Mouse (Mus musculus): ENCODE results near the gene Vta1. TPM values are rescaled to one million over a fixed set of nuclear protein-coding genes. Genes with fewer than 3 reads are reported as not detected.

Gene Vta1
- polyA plus RNA-seq, 1 experiment from 2014 or later = 196 TPM

DNA sequence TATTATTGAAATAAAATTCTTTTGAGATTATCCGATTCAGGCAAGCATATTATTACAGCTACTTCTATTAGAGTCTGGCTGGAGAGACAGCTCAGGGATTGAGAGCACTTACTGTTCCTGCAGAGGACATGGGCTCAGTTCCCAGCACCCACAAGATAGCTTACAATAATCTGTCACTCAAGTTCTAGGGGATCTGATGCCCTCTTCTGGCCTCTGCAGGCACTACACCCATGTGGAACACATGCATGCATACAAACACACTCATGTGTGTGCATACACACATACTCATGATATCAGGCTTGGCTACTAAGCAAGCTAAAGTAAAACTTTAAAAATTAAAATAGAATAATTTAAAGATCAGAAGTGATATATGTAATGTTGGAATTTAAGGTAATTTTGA, 19.7 kb downstream of the Vta1 start:
- Histone ChIP-seq H3K27me3 (replicated peaks; ENCODE audit: control insufficient read depth, insufficient read depth, low read length) (no peaks in the 10 kb centered on the region), H3K4me2 (ENCODE audit: low read length) (no peak overlapping the region), H3K4me3 (ENCODE audit: low read length) (no peak overlapping the region), H3K27ac (ENCODE audit: low read depth, low read length) (no peak overlapping the region), H3K4me1 (ENCODE audit: control insufficient read depth, insufficient read depth, low read depth, low read length) (no peaks in the 10 kb centered on the region), H3K36me3 (ENCODE audit: control insufficient read depth, insufficient read depth, low read length) (peaks cover 2% of the 10 kb centered on the region), H3K9me3 (ENCODE audit: control insufficient read depth, low read length) (no peaks in the 10 kb centered on the region), H3K9ac (ENCODE audit: low read depth, low read length) (no peak overlapping the region)
- no peak for ATAC-seq
- WGBS = 95% methylated on average over 1 of the region's 1 CpGs

GRCm38 (mm10) chr10:14666147-14666546, 39.2 kb downstream of the Vta1 start:
- Histone ChIP-seq H3K36me3 (ENCODE audit: control insufficient read depth, insufficient read depth, low read length) (peaks cover 21% of the 10 kb centered on the region), H3K27ac (ENCODE audit: low read depth, low read length) (no peak overlapping the region), H3K4me2 (ENCODE audit: low read length) (no peak overlapping the region), H3K4me3 (ENCODE audit: low read length) (no peak overlapping the region), H3K4me1 (ENCODE audit: control insufficient read depth, insufficient read depth, low read depth, low read length) (no peaks in the 10 kb centered on the region), H3K9ac (ENCODE audit: low read depth, low read length) (no peak overlapping the region), H3K9me3 (ENCODE audit: control insufficient read depth, low read length) (no peaks in the 10 kb centered on the region), H3K27me3 (replicated peaks; ENCODE audit: control insufficient read depth, insufficient read depth, low read length) (no peaks in the 10 kb centered on the region)
- WGBS = 98% methylated on average over 2 of the region's 2 CpGs
- no peak for ATAC-seq

DNA sequence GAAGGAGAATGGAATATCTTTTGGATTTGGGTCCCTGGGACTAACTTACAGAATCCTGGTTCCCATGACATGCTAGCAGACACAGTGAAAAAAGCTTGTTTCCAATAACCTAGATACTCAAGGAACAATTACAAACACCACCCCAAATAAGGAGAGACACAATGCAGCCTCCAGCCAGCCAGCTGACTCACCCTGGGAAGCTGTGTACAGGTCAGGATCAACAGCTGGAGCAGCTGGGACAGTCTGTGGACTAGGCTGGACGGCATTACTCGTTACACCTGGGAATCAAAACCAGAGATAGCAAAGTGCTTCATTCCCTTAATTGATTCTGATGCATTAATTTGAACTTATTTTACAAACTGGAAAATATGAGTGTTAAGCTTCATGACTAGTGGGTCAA, 44.5 kb downstream of the Vta1 start:
- H3K4me1 ChIP-seq (ENCODE audit: control insufficient read depth, insufficient read depth, low read depth, low read length) = no peaks in the 10 kb centered on the region
- no peak overlapping the region for H3K27ac ChIP-seq (ENCODE audit: low read depth, low read length)
- 86% methylated on average over 2 of the region's 2 CpGs for WGBS
- H3K27me3 ChIP-seq (replicated peaks; ENCODE audit: control insufficient read depth, insufficient read depth, low read length) = no peaks in the 10 kb centered on the region
- no peak overlapping the region for H3K4me2 ChIP-seq (ENCODE audit: low read length)
- no peak overlapping the region for H3K4me3 ChIP-seq (ENCODE audit: low read length)
- no peaks in the 10 kb centered on the region for H3K9me3 ChIP-seq (ENCODE audit: control insufficient read depth, low read length)
- H3K9ac ChIP-seq (ENCODE audit: low read depth, low read length) = no peak overlapping the region
- no peak for ATAC-seq
- peaks cover 17% of the 10 kb centered on the region for H3K36me3 ChIP-seq (ENCODE audit: control insufficient read depth, insufficient read depth, low read length)

DNA sequence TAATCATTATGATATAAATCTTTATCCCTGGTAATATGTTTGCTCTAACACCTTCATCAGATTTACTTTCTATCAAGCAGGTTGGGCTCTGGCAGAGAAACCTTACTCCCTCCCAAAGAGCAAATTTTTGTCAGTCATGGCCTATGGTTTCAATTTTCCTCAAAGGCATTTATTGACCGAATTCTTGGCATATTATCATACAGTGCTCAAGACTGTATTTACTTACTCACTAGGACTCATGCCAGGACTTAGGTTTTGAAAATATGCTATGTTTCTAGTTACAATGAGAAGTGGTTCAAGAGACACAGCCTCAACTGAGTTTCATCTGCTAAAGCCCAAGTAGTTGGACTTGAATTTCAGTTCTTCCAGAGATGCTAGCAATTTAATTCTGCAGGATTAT, 65.7 kb downstream of the Vta1 start:
- Histone ChIP-seq H3K4me2 (ENCODE audit: low read length) (no peak overlapping the region), H3K36me3 (ENCODE audit: control insufficient read depth, insufficient read depth, low read length) (no peaks in the 10 kb centered on the region), H3K4me1 (ENCODE audit: control insufficient read depth, insufficient read depth, low read depth, low read length) (no peaks in the 10 kb centered on the region), H3K4me3 (ENCODE audit: low read length) (no peak overlapping the region), H3K9me3 (ENCODE audit: control insufficient read depth, low read length) (no peaks in the 10 kb centered on the region), H3K27ac (ENCODE audit: low read depth, low read length) (no peak overlapping the region), H3K27me3 (replicated peaks; ENCODE audit: control insufficient read depth, insufficient read depth, low read length) (no peaks in the 10 kb centered on the region), H3K9ac (ENCODE audit: low read depth, low read length) (no peak overlapping the region)
- no peak for ATAC-seq
- 86% methylated on average over 1 of the region's 1 CpGs for WGBS

- 91% methylated on average over 4 of the region's 4 CpGs for WGBS
- Histone ChIP-seq H3K4me1 (ENCODE audit: control insufficient read depth, insufficient read depth, low read depth, low read length) (no peaks in the 10 kb centered on the region), H3K9me3 (ENCODE audit: control insufficient read depth, low read length) (no peaks in the 10 kb centered on the region), H3K9ac (ENCODE audit: low read depth, low read length) (no peak overlapping the region), H3K36me3 (ENCODE audit: control insufficient read depth, insufficient read depth, low read length) (no peaks in the 10 kb centered on the region), H3K4me3 (ENCODE audit: low read length) (no peak overlapping the region), H3K27me3 (replicated peaks; ENCODE audit: control insufficient read depth, insufficient read depth, low read length) (no peaks in the 10 kb centered on the region), H3K4me2 (ENCODE audit: low read length) (no peak overlapping the region), H3K27ac (ENCODE audit: low read depth, low read length) (no peak overlapping the region)
- no peak for ATAC-seq
These were observed 66.3 kb downstream of the Vta1 start for GRCm38 (mm10) chr10:14639043-14639442.

- Histone ChIP-seq H3K4me2 (ENCODE audit: low read length) (no peak overlapping the region), H3K4me3 (ENCODE audit: low read length) (no peak overlapping the region), H3K27me3 (replicated peaks; ENCODE audit: control insufficient read depth, insufficient read depth, low read length) (no peaks in the 10 kb centered on the region), H3K27ac (ENCODE audit: low read depth, low read length) (no peak overlapping the region), H3K4me1 (ENCODE audit: control insufficient read depth, insufficient read depth, low read depth, low read length) (no peaks in the 10 kb centered on the region), H3K36me3 (ENCODE audit: control insufficient read depth, insufficient read depth, low read length) (no peaks in the 10 kb centered on the region), H3K9ac (ENCODE audit: low read depth, low read length) (no peak overlapping the region), H3K9me3 (ENCODE audit: control insufficient read depth, low read length) (no peaks in the 10 kb centered on the region)
- 100% methylated on average over 1 of the region's 1 CpGs for WGBS
- ATAC-seq = no peak
These were observed 79.7 kb downstream of the Vta1 start for GRCm38 (mm10) chr10:14625706-14626105.

- Histone ChIP-seq H3K4me3 (ENCODE audit: low read length) (no peak overlapping the region), H3K9me3 (ENCODE audit: control insufficient read depth, low read length) (no peaks in the 10 kb centered on the region), H3K27me3 (replicated peaks; ENCODE audit: control insufficient read depth, insufficient read depth, low read length) (no peaks in the 10 kb centered on the region), H3K9ac (ENCODE audit: low read depth, low read length) (no peak overlapping the region), H3K4me1 (ENCODE audit: control insufficient read depth, insufficient read depth, low read depth, low read length) (no peaks in the 10 kb centered on the region), H3K36me3 (ENCODE audit: control insufficient read depth, insufficient read depth, low read length) (no peaks in the 10 kb centered on the region), H3K4me2 (ENCODE audit: low read length) (no peak overlapping the region), H3K27ac (ENCODE audit: low read depth, low read length) (no peak overlapping the region)
- no peak for ATAC-seq
- WGBS = 96% methylated on average over 1 of the region's 1 CpGs
These were observed 86.2 kb downstream of the Vta1 start for GRCm38 (mm10) chr10:14619156-14619555.

- no peaks in the 10 kb centered on the region for H3K27me3 ChIP-seq (replicated peaks; ENCODE audit: control insufficient read depth, insufficient read depth, low read length)
- no peak overlapping the region for H3K9ac ChIP-seq (ENCODE audit: low read depth, low read length)
- WGBS = 94% methylated on average over 1 of the region's 1 CpGs
- no peak overlapping the region for H3K4me2 ChIP-seq (ENCODE audit: low read length)
- no peak overlapping the region for H3K4me3 ChIP-seq (ENCODE audit: low read length)
- H3K36me3 ChIP-seq (ENCODE audit: control insufficient read depth, insufficient read depth, low read length) = no peaks in the 10 kb centered on the region
- ATAC-seq = no peak
- H3K4me1 ChIP-seq (ENCODE audit: control insufficient read depth, insufficient read depth, low read depth, low read length) = no peaks in the 10 kb centered on the region
- H3K9me3 ChIP-seq (ENCODE audit: control insufficient read depth, low read length) = no peaks in the 10 kb centered on the region
- no peak overlapping the region for H3K27ac ChIP-seq (ENCODE audit: low read depth, low read length)
These were observed 87.1 kb downstream of the Vta1 start for GRCm38 (mm10) chr10:14618301-14618700.

DNA sequence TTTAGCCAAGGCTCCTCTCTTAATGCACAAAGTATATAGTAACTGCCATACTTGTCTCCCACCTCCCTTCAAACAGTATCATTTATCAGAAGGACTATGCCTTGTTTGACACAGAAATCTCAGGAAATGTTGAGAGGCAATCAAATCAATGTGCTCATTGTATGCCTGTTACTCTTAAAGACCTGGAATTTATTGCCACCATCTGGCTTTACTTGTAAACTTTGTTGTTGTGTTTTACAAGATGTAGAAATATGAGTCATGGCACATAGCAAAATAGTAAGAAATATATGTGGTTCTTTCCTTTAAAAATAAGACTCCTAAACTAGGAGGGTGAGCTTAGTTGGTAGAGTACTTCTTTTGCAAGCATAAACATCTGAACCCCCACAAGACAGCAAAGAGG, 89.9 kb downstream of the Vta1 start:
- H3K9ac ChIP-seq (ENCODE audit: low read depth, low read length) = no peak overlapping the region
- H3K4me2 ChIP-seq (ENCODE audit: low read length) = no peak overlapping the region
- no peak overlapping the region for H3K27ac ChIP-seq (ENCODE audit: low read depth, low read length)
- no peaks in the 10 kb centered on the region for H3K4me1 ChIP-seq (ENCODE audit: control insufficient read depth, insufficient read depth, low read depth, low read length)
- H3K36me3 ChIP-seq (ENCODE audit: control insufficient read depth, insufficient read depth, low read length) = no peaks in the 10 kb centered on the region
- no peaks in the 10 kb centered on the region for H3K27me3 ChIP-seq (replicated peaks; ENCODE audit: control insufficient read depth, insufficient read depth, low read length)
- no peak overlapping the region for H3K4me3 ChIP-seq (ENCODE audit: low read length)
- no peak for ATAC-seq
- H3K9me3 ChIP-seq (ENCODE audit: control insufficient read depth, low read length) = no peaks in the 10 kb centered on the region

DNA sequence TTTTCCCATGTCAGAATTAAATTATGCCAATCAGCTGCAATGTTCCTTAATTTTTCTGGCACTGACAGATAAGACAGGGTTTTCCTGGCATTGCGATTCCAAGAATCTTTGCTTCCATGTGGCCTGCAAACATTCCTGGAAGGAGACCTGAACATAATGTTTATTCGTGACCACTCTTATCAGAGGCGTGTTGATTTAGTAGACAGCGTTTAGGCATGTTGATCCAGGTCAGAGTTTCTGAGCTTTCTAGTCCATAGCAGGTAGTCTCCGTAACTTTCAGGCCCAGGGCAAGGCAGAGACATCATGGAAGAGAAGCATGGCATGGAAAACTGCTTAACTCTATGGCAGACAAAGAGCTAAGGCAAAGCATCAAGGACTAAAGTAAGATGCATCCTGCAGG, 97.8 kb downstream of the Vta1 start:
- no peaks in the 10 kb centered on the region for H3K4me1 ChIP-seq (ENCODE audit: control insufficient read depth, insufficient read depth, low read depth, low read length)
- no peaks in the 10 kb centered on the region for H3K36me3 ChIP-seq (ENCODE audit: control insufficient read depth, insufficient read depth, low read length)
- ATAC-seq = no peak

More for the DNA sequence above, 97.8 kb downstream of the Vta1 start:
- Histone ChIP-seq H3K27ac (ENCODE audit: low read depth, low read length) (no peak overlapping the region), H3K9ac (ENCODE audit: low read depth, low read length) (no peak overlapping the region), H3K4me2 (ENCODE audit: low read length) (no peak overlapping the region), H3K9me3 (ENCODE audit: control insufficient read depth, low read length) (no peaks in the 10 kb centered on the region), H3K4me3 (ENCODE audit: low read length) (no peak overlapping the region), H3K27me3 (replicated peaks; ENCODE audit: control insufficient read depth, insufficient read depth, low read length) (no peaks in the 10 kb centered on the region)
- 96% methylated on average over 5 of the region's 5 CpGs for WGBS

Measured in hindbrain, embryonic 16.5 days (tissue).